Mouse (Mus musculus) gastrocnemius, postnatal 36 days (tissue): Measurements from ENCODE around the gene Vip. TPM values are rescaled to one million over a fixed set of nuclear protein-coding genes. Genes with fewer than 3 reads are reported as not detected.

Source experiments
- DNase-seq, 2 experiments: peaks; one replicate each; pipeline ENCODE4 v3.0.0; 2022
- intact Hi-C: fragments of 180-260 bp; cut with DNase I; formaldehyde crosslinking; loops from one replicate; pipeline ENCODE4 v1.15.1; 2025
- long read RNA-seq, 2 experiments: library from polyadenylated mRNA; stranded (forward); transcript quantifications; one replicate each; pipeline ENCODE4 v2.0.0; 2021
- total RNA-seq, 2 experiments: library from RNA; stranded (reverse); gene quantifications; 2 replicates each; pipeline ENCODE4 v1.2.3; 2021

Vip gene
- not detected for total RNA-seq
- long read RNA-seq, experiment 1: 0 reads
- long read RNA-seq, experiment 2: 0 reads

DNA sequence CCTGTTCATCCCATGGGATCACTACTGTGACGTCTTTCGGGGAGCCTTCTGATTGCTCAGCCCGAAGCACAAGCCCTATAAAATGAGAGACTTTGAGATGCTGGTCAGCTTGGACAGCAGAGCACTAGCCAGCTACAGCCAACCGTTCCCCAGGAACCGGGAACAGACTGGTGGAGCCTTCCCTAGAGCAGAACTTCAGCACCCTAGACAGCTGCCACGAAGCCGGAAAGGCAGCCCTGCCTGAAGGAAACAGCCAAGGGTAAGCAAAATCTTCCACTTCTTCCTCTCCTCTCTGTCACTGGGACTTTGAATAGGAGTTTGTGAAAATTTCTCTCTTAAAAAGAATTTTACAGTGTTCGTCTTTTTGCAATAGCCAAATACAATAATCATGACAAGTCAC, at the start of gene Vip:
TSS of gene Vip (plus strand) at position 107 of the 400 bp plus-strand sequence.
- no peak for DNase-seq
- intact Hi-C loops: no loop called here

DNA sequence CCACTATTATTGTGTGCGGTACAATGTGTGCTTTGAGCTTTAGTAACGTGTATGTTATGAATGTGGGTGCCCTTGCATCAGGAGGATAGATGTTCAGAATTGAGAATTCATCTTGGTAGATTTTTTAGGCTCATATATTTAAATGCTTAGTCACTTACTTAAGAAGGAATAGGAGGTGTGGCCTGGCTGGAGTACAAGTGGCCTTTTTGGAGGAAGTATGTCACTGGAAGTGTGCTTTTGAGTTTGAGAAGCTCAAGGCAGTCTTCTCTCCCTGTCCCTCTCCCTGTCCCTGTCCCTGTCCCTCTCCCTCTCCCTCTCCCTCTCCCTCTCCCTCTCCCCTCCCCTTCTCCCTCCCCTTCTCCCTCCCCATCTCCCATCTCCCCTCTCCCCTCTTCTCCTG, 48.0 kb upstream of the Vip start:
- no peak for DNase-seq

DNA sequence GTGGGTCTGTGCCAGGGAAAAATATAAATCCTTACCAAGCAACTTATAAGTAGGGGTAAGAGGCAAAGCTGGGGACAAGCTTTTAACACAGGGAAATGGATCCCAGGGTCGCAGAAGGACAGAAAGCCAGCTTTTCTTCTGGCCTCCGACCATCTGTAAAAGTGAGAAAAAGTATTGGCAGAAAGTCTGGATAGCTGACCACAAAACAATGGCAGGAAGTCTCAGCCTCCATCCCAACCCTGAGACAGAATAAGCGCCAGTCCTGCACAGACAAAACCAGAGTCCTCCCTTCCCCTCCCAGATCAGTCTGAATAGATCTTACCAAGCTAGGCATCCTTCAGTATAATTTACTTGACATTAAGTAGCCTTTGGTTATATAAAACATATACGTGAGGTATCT, 47.0 kb upstream of the Vip start:
- intact Hi-C loops: no loop called here
- DNase-seq: no peak

More for the DNA sequence above, 48.0 kb upstream of the Vip start:
- intact Hi-C loops: no loop called here

DNA sequence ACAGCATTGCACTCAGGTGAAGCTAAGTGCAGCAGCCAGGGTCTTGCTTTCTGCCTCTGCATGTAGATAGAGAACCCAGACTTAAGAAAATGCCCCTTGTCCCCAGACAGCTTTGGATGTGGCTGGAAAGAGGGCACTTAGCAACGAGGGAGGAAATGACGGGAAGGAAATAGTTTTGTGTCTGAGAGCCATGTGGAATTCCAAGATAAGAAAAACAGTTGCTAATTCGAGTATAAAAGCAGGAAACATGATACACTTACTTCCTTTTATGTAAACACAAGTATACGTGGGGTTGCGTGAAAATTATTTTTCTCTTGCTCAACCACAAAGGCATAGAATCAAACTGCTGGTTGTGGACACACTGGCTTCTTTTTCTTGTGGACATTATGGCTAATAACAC, 45.6 kb upstream of the Vip start, which contains the start of gene Myct1:
TSS of gene Myct1 (plus strand) at position 312 of the 400 bp plus-strand sequence.
- intact Hi-C loops: no loop called here
- no peak for DNase-seq

DNA sequence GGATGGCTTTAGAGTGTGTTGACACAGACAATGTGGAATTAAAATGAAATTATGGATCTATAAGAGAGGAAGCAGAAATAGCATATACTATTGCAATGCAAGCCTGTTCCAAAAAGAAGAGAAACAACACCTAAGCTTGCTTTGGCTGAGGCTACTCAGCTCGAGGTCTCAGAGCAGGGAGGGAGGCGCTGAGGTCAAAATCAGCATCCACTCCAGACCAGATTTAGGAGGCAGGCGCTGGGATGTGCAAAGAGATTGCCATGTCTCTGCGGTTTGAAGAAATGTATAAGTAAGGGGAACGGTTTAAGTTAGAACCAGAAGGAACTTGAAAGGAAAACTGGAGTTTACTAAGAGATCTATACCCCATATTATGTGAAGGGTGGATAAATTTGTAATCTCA, 44.6 kb upstream of the Vip start:
- DNase-seq: no peak
- intact Hi-C loops: no loop called here

DNA sequence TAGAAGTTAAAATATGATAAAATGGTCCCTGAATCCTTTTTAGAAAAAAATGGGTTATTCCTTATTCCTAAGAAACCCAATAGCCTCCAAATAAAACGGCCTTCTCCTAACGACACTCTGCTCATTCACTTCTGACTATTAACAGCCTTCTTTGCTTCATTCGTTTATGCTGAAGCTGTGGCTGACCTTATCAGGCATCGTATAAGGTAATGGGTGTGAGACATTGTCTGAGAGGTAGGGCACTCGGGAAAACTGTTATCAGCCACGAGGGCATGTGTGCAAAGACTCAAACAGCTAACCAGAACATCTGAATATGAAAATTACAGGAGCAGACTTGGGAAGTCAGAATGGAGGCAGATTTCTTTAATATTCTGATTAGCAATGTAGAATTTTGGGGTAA, 42.5 kb upstream of the Vip start:
- no peak for DNase-seq
- intact Hi-C loops: loop anchor here (5.0 kb wide), 2 partner anchors 36 to 191 kb away; no protein-coding TSS in a partner anchor

DNA sequence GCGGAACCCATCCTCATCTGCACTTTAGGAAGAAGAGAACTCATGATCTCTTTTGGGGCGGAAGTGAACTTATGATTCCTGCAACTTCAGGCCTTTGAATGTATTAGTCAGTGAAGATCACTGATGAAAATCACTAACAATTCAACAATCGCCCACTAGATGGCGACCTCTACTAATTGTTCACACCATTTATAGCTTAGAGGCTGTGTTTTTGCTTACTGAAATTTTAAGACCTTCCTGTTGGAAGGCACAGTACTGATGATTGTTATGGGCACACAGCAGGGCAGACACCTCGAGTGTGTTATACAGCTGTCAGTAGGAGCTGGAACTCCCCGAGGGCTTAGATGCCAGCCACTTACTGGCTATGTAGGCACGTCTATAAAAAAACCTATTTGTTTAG, 38.9 kb upstream of the Vip start:
- DNase-seq: peak in 1 of 2 experiments; percentile 18
- intact Hi-C loops: loop anchor here (10.0 kb wide), 1 partner anchor 245 kb away; no protein-coding TSS in a partner anchor

DNA sequence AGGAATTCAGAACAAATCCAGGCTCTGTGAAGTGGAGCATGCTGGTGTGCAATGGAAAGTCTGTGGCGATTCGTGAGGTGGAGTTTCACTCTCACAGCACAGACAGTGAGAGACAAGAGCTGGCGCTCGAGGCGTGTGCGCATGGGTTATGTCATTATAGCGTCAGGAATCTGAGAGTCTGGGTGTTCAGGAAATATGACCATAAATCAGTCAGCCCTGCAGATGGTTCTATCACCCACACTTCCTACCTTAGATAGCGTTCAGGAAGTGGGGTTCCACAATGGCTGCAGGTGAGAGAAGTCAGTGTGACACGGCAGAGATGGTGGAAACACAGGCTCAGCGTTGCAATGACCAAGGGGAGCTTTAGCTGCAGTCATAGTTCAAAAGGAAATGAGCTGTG, 35.5 kb upstream of the Vip start:
- intact Hi-C loops: loop anchor here (10.0 kb wide), 1 partner anchor 241 kb away; no protein-coding TSS in a partner anchor

DNA sequence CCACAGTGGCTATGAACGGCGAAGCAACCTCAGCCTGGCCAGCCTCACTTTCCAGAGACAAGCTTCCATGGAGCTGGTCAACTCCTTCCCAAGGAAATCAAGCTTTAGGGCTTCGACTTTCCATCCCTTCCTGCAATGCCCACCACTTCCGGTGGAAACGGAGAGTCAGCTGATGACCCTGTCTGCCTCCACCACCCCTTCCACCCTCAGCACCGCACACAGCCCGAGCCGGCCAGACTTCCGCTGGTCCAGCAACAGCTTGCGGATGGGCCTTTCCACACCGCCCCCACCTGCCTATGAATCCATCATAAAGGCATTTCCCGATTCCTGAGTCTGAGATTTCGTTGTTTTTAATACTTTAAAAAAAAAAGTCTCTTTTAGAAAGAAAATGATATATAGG, 34.6 kb upstream of the Vip start:
- no peak for DNase-seq
- intact Hi-C loops: loop anchor here (10.0 kb wide), 1 partner anchor 240 kb away; no protein-coding TSS in a partner anchor

More for the DNA sequence above, 35.5 kb upstream of the Vip start:
- DNase-seq: no peak

DNA sequence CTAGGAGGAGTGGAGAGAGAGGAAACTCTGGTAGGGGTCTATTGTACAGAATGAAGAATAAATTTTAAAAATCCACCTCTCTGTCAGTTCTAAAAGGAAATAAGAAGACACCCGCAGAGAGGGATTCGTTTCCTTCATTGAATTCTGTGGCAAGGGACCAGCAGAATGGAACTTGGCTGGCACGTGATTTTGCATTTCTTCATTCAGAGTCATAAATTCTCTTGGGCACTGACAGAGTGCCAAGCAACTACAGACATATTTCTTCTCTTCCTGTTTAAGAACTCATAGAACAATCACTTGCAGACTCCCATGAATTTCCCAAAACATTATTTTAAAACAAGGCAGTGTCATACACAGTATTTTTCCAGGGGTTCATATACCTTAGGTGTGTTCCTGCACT, 30.1 kb upstream of the Vip start:
- intact Hi-C loops: loop anchor here (10.0 kb wide), 1 partner anchor 236 kb away; no protein-coding TSS in a partner anchor

DNA sequence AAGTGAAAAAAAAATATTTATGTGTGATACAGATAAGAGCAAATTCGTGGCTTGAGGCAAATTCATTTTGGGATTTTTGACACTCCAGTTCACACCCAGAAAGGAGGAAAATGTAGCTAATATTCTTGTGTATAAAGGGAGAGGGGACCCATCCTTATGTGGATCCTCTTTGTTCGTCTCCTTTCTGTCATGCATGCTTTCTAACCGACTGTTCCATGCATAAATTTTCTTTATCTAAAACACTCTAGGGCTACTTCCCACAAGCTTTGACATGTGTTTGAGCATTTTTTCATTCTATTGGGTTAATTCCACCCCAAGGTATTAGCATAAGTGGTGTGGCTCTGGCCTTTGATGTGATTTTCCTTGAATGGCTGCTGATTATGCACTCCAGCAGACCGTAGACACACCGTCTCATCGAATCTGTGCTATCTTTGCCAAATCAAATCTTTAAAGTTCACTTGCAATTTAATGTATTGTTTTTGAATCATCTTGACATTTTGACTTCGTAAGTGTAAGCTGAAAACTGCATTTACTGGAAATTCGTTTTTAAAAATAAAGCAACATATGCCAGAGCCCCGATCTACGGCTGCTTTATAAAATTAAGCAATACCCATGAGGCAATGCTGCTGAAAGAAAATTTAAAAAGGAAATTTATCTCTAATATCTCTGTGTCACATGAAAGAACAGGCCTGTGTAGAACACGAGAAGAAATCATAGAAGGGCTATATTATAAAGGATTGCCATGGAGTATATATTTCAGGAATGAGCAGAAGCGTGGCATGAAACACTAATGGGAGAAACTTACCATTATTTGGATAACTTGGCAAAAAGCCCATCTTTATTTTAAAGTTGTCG, 23.6 kb upstream of the Vip start:
- no peak for DNase-seq
- intact Hi-C loops: no loop called here

More for the DNA sequence above, 30.1 kb upstream of the Vip start:
- DNase-seq: no peak

DNA sequence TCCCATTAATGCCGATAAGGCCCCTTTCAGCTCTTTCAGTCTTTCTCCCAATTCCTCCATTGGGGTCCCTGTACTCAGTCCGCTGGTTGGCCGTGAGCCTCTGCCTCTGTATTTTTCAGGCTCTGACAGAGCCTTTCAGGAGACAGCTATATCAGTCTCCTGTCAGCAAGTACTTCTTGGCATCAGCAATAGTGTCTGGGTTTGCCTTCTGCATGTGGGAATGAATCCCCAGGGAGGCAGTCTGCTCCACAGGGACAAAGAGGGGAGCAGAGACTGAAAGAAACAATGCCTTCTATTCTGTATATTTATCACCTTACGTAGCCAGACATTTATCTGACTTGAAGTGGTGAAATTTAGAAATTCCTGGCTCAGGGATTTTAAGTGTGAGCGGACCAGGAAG, 12.8 kb upstream of the Vip start:
- intact Hi-C loops: no loop called here
- no peak for DNase-seq

DNA sequence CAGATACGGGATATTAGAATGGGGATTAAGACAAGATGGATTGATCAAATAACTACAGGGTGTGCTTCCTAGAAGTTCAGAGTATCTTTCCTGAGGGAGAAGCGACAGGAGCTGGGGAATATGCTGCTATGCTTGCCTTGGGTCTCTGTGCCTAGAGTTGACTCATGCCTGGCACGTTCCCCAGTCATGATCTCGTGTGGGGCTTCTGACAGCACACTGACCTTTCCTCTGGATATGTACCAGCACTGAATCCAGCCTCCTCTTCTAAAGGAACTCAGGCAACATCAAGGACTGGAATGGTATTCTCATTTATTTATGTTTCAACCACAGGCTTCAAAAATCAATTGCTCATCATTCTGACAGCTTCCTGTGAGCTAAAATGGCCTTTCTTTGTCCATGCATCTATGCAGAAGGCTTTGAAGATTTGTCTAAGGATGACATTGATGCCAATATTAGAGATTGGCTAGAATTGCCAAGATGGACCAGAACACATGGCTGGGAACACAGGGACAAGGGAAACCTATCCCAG, 5.3 kb upstream of the Vip start:
- no peak for DNase-seq
- intact Hi-C loops: loop anchor here (5.0 kb wide), 1 partner anchor 36 kb away; no protein-coding TSS in a partner anchor

DNA sequence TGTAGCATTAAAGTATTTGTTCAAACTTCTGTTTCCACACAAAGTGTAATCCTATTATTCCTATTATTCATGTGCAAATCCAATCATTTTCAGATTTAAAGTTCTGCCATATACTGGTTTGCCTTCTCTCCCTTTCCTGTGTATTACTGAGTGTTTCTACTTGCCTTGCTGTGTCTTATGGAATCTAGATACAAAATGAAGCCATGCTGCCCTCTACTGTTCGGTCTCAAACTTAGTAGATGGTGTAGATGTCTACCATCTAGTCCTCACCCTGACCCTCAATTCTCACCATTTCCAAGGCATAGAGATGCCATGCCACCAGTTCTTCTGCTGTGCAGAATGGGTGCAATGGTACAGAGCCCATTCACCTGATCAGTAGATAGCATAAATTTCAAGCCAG, 4.7 kb upstream of the Vip start:
- intact Hi-C loops: loop anchor here (5.0 kb wide), 1 partner anchor 37 kb away; no protein-coding TSS in a partner anchor
- DNase-seq: no peak

DNA sequence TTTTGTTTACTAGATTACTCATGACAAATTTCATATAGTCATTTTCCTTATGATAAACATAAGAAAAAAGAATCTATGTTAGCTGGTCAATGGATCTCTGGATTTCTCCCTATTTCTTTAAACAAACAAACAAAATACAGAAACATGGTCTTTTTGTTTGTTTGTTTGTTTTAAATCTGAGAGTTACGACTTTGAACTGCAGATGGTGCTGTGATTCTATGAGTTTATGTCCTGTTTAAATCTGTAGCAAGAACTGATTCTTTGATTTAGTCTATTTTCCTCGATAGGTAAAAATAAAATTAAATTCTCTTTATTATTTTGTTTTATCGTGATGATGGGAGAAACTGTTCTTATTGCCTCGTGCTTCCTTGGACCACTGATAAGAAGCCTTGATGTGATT, 1.7 kb upstream of the Vip start:
- DNase-seq: no peak
- intact Hi-C loops: no loop called here

DNA sequence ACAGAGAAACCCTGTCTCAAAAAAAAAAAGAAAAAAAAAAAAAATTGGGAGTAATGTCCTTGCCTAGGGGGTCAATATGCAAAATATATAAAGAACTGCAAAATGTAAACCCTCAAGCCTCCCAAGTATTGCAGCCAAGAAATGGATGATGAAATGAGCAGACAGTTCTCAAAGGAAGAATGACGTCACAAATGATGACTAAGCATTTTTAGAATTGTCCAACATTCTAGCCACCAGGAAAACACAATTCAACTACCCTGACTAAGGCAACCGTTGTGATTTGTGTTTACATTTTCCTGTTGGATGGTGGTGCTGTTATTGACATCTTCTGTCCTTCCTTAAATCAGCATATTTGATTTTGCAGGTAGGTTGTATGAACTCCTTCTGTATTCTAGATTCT, 42.3 kb downstream of the Vip start:
- intact Hi-C loops: no loop called here
- no peak for DNase-seq

DNA sequence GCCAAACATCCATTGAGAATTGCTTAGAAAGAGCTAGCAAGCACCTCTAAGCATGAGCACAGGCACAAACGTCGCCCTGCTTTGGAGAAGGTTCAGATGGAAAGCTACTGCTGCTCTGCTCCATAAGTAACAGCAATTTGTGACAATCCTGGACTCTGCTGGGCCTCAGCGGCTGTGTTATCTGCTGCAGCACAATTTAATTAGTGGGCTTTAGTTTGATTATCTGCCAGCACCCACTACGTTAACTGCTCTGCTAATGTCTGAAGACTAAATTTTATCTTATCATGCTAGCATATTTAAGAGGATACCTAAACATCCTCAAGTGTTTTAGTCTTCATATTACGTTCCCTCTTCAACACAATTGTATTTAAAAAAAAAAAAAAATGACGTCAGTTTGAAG, 46.6 kb downstream of the Vip start:
- intact Hi-C loops: no loop called here

DNA sequence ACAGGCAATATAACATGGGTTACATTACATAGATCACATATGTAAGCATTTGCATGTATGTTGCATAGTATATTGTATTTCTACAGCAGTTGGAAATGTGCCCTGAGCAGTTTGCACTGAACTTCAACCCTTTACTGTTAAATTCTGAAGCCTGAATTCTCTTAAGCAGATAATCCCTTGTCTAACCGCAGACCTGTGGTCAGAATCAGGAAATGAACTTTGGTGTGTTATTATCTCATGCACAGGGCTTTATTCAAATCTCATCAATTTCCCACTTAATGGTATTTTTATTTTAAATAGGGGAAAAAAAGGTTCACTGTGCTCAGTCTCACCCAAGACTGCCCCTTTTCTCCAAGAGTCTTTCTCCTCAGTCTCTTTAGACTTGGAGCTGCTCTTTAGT, 55.3 kb downstream of the Vip start:
- no peak for DNase-seq
- intact Hi-C loops: no loop called here

More for the DNA sequence above, 46.6 kb downstream of the Vip start:
- DNase-seq: no peak
